Mouse (Mus musculus): Measurements from ENCODE around the gene Glyctk. TPM values are rescaled to one million over a fixed set of nuclear protein-coding genes. Genes with fewer than 3 reads are reported as not detected.
A peak's percentile ranks its signal among the peaks of the same experiment; 100 is the strongest.

The Glyctk gene
- total RNA-seq, 4 experiments from 2014 or later: 1.5 to 2.6 (median 1.9) TPM

DNA sequence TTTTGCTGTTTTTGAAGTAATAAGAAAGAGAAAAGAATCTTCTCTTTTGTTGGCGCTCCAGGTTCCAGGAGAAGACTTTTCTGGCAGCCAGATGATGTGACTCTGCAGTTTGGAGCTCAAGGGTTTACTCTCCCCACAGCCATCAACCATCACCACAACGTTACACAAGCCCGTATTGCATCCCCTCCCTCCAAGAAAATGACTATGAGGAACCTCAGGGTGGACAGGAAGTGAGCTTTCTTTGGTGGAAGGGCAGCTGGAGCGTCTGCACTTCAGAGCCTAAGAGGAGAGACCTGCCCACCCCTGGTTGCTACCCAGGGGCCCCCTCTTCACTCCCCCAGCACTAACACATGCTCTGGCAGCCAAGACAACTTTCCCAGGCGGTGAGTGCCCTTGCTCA is 10.7 kb downstream of the Glyctk start:
- DNase-seq (ENCODE audit: low spot score): no peak

DNA sequence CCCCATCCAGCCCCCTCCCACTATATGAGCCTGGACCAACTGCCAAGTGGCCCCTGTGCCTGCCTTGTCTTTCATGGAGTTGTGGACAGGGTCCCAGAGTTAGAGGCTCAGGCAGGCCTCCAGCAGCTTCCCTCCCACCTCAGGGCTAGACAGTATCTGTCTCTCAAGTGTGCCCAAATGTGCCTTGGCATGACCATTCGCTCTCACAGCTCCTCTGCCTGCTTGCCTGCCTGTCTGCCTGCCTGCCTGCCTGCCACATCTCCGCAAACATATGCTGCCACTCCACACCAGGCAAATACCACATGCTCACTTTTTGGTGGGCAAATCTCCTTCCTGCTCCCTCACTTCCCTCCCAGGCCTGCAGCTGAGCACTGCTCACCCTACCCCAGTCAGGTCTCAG is 12.4 kb downstream of the Glyctk start:
- no peak for DNase-seq (ENCODE audit: low spot score)

DNA sequence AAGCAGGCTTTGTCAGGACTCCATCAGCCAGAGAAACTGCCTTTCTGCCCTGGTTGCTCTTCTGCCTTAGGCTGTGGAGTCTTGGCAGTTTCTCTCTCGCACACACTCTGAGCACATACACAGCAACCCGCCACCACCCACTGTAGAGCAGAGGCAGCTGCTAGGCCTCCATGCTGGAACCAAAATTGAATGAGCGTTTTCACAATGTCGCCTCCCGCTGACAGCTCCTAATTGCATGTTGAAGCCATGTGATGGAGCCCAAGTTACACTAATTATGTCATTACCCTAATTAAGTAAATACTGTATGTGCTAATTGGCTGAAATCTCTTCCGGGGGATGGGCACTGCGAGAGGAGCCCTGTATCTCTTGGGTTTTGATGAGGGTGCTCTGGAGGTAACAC is 13.8 kb downstream of the Glyctk start:
- no peak for DNase-seq (ENCODE audit: low spot score)

DNA sequence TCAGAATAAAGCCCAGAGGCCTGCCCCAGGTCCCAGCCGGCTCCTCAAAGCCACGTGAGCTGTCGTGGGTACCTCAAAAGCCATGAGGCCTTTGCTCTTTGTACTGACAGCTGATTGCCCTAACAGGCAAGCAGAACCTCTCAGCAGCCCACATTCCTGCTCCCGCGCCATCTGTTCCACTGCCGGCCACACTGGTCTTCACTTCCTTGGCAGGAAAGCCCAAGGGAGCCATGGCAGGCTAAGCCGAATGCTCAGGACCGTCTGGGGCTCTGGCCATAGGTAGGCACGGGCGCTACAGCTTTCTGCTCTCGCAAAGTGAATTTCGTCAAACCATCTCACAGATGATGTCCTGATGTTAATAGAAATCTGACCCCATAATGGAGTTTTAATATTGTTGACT is 16.0 kb downstream of the Glyctk start:
- no peak for DNase-seq (ENCODE audit: low spot score)

DNA sequence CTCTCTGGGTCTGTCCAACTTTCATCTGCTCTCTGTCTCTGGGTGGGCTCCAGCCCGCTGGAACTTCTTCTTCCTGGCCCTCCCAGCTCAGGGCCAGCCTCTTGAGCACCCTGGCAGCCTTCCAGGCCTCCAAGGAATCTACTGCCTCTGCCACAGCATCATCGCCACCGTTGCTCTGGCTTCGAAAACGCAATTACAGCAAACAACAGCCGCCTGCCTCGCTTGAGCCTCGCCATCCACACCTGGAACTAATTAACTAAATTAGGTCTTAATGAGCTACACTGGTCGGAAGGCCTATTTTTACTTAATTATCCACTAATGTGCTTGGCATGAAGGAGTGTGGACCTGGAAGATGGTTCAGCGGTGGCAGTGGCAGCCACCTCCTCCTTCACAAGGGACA is 18.2 kb downstream of the Glyctk start:
- DNase-seq (ENCODE audit: low spot score): no peak

DNA sequence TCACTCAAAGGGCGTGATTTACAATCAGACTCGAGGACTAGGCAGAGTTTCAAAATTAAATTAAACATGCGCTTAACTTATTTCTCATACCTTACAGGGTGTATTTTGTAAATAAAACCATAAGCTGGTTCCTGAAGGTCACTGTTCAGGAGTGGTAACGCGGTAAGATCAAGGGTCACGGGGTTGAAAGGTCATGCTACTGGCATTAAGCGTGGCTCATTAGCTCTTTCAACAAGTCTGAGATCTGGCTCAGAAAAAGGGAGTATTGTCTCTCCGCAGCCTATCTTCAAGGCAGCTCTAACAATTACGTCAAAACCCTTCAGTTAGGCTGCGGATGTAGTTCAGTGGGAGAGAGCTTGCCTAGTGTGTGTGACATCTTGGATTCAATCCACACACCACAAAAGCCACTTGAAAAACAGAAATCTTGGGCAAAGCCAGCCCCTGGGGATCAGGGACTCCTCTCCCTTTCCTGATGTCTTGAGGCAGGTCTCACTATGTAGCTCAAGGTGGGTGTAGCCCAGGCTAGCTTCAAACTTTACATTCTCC is 20.2 kb downstream of the Glyctk start:
- DNase-seq (ENCODE audit: low spot score): no peak

DNA sequence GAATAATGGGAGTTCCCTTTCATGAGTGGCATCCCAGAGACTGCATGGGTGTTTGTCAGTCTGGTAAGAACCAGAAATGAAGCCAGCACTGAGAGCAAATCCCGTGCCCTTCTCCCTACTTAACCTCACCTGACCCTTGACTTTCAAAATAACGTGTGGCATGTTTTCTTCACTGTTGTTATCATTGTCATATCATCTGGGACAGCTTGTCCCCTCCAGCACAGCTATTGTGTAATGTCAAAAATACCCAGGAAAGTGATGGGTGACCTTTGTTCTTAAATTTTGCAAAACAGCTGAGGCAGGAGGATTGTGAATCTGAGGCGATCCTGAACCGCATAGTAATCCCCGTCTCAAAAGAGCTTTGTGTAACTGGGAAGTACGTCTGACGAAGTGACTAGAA is 27.7 kb downstream of the Glyctk start:
- DNase-seq (ENCODE audit: low spot score): no peak

DNA sequence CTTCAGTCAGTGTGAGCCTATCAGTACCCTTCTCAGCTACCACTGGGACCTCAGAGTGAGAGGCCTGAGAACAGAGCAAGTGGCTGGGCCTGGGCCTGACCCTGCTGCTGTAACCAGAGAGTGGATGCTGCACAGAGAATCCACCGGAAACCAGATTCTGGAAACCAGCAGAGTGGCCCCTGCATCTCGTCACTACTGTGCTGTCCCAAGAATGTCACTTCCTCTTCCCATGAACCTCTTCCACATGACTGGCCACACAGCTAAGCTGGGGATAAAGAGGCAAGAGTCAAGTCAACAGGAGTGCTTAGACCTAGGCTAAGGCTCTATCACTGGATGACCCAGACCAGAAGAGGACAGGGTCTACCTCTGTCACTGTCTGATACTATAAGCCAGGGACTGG is 28.9 kb downstream of the Glyctk start:
- no peak for DNase-seq (ENCODE audit: low spot score)

DNA sequence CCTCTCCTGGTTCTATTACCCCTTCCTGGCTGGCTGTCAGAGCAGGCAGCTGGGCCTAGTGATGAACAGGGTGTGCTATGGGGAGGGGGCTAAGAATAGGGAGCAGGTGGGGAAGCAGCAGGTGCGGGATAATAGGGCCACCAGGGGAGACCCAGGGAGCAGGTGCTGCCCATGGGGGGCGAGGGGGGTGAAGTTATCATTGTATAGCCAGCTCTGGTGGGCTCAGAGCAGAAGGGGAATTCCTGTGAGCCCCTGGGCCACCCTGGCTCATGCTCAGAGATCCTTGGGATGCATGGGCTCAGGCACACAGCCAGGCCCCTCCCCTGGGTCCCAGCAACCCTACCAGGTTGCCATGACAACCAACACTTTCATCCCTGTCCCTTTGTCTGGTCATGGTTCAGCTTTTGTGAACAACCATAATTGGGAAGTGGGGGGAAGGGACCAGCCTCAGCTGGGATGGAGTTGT is 31.1 kb downstream of the Glyctk start:
- DNase-seq (ENCODE audit: low spot score): no peak

DNA sequence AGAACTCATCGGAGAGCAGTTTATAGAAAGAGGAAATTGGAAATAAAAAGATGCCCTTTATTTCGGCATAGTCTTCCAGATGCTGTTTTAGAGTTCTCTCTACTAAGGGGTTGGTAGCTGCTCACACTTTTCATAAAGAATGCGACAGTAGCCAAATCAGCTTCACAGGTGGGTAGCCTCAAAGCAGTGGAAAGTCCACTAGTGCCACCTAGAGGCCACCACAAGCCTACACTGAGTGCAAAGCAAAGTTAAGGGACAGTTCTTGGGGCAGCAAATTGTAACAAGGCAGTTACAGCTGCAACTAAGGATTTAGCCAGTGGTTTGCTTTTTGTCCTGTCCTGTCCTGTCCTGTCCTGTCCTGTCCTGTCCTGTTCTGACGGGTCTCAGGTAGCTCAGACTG is 34.3 kb downstream of the Glyctk start:
- no peak for DNase-seq (ENCODE audit: low spot score)

DNA sequence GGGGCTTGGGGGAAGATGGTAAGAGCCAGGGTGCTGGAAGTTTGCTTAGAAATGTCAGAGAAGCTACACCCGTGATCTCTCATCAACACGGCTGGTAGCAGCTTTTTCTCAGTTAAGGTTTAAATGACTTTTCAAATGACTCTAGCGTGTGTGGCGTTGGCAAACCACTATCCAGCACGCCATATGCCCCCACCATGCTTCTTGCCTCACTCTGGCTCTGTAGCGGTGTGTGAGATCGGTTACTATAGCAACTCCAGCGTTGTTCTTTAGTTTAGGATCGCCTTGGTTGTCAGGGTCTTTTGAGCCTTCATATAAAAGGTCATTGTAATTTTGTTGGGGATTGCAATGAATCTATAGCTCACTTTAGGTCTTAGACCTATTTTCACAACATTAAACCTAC is 38.9 kb downstream of the Glyctk start:
- DNase-seq (ENCODE audit: low spot score): no peak

DNA sequence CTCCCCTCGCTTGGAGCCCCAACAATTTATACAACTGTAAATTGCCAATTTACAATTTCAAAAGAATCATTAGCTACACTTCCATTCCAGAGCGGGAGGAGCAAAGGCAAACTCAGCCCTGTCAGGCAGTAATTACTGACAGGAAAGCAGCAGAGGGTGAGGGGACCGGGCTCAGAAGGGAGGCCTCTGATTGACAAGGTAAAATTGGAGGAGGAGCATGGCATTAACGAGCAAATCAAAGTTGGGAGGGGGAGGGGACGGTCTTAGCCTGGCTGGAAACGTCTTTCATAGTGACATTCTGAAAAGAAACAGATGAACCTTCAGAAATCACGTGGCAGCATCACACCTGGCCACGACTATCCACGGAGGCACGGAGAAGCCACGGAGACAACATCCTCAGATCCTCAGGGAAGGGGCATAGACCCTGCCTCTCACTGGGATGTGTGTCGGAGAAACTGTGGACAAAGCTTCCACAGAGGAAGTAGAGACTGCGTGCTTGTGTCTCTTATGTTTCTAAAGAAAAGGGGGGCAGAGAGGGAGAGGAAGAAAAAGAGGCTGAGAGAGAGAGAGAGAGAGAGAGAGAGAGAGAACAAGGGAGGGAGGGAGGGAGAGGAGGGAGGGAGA is 42.0 kb downstream of the Glyctk start:
- no peak for DNase-seq (ENCODE audit: low spot score)

DNA sequence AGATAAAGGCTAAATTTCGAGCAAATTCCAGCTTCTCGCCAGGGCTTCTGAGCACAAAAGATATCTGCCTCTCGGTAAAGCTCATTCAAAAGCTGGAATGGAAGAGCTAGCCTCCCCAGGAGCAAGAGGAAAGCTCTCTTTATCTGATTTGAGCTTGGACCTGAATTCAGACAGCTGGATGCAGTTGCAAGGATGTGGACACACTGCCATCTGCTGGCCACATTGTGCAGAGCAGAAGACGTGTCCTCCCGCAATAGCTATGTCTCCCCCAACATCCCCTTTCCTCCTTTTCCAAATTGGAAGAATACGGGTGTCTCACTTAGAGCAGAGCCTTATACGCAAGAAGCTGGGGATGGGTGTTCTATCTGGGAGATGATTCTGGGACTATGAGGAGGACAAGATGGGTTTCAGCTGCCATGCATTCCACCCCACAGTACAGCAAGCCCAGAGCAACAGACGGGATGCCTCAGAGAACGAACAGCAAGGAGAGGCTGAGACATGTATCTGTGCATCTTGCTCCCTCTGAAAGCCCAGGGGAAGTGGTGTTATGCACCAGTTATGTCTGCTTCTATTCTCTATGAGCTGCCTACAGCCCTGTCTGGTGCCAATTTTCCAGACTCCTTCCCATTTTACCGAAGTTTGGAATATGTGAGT is 45.0 kb downstream of the Glyctk start:
- DNase-seq (ENCODE audit: low spot score): peak; percentile 41

DNA sequence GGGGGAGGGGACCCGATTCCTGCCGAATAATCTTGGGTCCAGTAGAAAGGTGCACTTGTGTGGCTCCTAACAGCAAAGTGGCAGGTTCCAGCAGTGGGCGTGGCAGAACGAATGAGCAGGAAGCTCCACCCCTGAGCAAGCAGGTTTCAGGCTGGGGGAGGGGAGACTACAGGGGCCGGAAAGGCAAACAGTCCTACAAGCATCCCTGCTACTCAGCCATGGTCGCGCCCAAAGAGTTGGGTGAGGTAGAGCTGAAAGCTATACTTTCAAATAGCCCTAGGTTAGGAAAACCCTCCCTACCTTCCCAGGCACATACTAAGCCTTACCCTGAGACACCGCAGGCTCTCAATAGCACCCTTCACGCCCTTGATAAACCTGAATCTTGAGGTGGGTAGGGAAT is 51.7 kb downstream of the Glyctk start:
- DNase-seq (ENCODE audit: low spot score): no peak

DNA sequence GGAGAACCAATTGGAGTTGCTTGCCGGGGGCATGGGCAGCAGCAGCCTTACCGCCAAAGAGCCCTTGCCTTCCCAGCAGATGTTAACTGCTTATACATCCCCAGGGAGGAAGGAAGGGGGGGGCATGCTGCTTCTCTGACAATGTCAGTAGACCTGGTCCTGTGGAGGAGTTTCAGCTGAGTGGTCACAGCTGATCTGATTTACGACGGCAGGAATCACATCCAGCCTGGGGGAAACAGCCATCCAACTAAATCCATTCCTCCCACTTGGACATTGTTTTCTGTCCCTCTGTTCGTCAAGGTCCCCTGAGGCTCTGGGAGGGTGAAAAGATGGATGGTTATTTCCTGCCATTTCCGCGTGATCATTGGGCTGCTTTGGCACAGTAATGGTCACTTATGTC is 53.5 kb downstream of the Glyctk start:
- DNase-seq (ENCODE audit: low spot score): no peak

Small RNAs within 50 kb of the gene (microRNA-seq; reads per million reads assigned to microRNA genes)
- gene Mir135a-1: not detected
- gene Mirlet7g: 103,982 reads per million, percentile 100 among the genes with 10 or more reads in this experiment

Other genes starting within 250 kb of the Glyctk start
- gene Col6a5, start 197.5 kb downstream of the Glyctk start, total RNA-seq (2022): under 1 TPM; 0.11 to 0.25 (median 0.18) TPM
- gene Col6a4, start 61.4 kb downstream of the Glyctk start, total RNA-seq (2022): not detected
- 10 to 100 TPM; 29.6 to 38.5 (median 34.0) TPM for gene Wdr82, start 12.8 kb upstream of the Glyctk start, total RNA-seq (2022)
- 10 to 100 TPM in 3 of 4 experiments, 1 to 10 TPM in 1; 9.4 to 12.8 (median 12.3) TPM for gene Ppm1m, start 41.6 kb upstream of the Glyctk start, total RNA-seq (2022)
- 100 to 1,000 TPM; 188 to 245 (median 236) TPM for gene Twf2, start 45.0 kb upstream of the Glyctk start, total RNA-seq (2022)
- gene Tlr9, start 64.5 kb upstream of the Glyctk start, total RNA-seq (2022): under 1 TPM; 0.33 to 0.57 (median 0.42) TPM
- 100 to 1,000 TPM; 335 to 477 (median 407) TPM for gene Alas1, start 90.5 kb upstream of the Glyctk start, total RNA-seq (2022)
- 1 to 10 TPM; 3.2 to 4.9 (median 4.7) TPM for gene Poc1a, start 122.9 kb upstream of the Glyctk start, total RNA-seq (2022)
- gene Dusp7, start 210.5 kb upstream of the Glyctk start, total RNA-seq (2022): 10 to 100 TPM; 53.4 to 67.0 (median 62.7) TPM